ENCODE assay signal across 23 mouse cellular contexts in genomic region chr13:111520456-111520855, GRCm38 (mm10). TPM values are rescaled to one million over a fixed set of nuclear protein-coding genes. Genes with fewer than 3 reads are reported as not detected.
DNase-seq lines count a peak whose midpoint lies in the region; ATAC-seq and TF ChIP-seq lines count a peak whose summit lies in the region.
"Had no signal": no experiment of that assay in that cellular context is flagged by ENCODE, and none has a peak within 500 bp of the region (broad histone marks: within the 10 kb centered on the region; RNA-seq: fewer than 3 reads in every experiment).

No protein-coding gene starts in this region.

- H3K27ac ChIP-seq in lung, postnatal 0 days (ENCODE audit: low read length), result peak overlapping the region; percentile 51; the same call in 1 of the 2 replicates
- no peak overlapping the region for H3K27ac ChIP-seq in intestine, embryonic 15.5 days
- peak overlapping the region; percentile 28; the same call in 1 of the 2 replicates for H3K27ac ChIP-seq in small intestine, adult 2 months (ENCODE audit: insufficient read depth, low read depth, low read length)
- H3K27ac ChIP-seq in stomach, postnatal 0 days (replicated peaks), result no peak overlapping the region
- H3K27ac ChIP-seq: embryonic facial prominence, embryonic 12.5 days; forebrain, embryonic 15.5 days; heart, embryonic 10.5 days; heart, embryonic 15.5 days; hindbrain, embryonic 10.5 days; hindbrain, embryonic 14.5 days had no signal

- intact Hi-C loops in gastrocnemius, postnatal 14 days (cut with DNase I; ENCODE audit: low total_unique reads), result no loop called here
- intact Hi-C loops in heart, postnatal 10 days (cut with DNase I), result no loop called here

- peak; percentile 60; the same call in 1 of the 2 replicates for TF ChIP-seq EP300 in lung, postnatal 0 days (IDR thresholded peaks at IDR 0.05)
- TF ChIP-seq EP300 in stomach, postnatal 0 days (optimal IDR thresholded peaks at IDR 0.05), result no peak

- no peaks in the 10 kb centered on the region for H3K9me3 ChIP-seq in lung, postnatal 0 days (ENCODE audit: low read length)
- no peaks in the 10 kb centered on the region for H3K9me3 ChIP-seq in intestine, embryonic 15.5 days
- H3K9me3 ChIP-seq in stomach, postnatal 0 days (ENCODE audit: control insufficient read depth, low read length), result no peaks in the 10 kb centered on the region
- H3K9me3 ChIP-seq: embryonic facial prominence, embryonic 12.5 days; forebrain, embryonic 15.5 days; heart, embryonic 10.5 days; heart, embryonic 15.5 days; hindbrain, embryonic 10.5 days had no signal

- no peak overlapping the region for H3K4me2 ChIP-seq in lung, postnatal 0 days (replicated peaks; ENCODE audit: low read depth, low read length)
- H3K4me2 ChIP-seq in intestine, embryonic 15.5 days (replicated peaks), result no peak overlapping the region
- H3K4me2 ChIP-seq in stomach, postnatal 0 days (replicated peaks; ENCODE audit: low read depth), result no peak overlapping the region
- H3K4me2 ChIP-seq: embryonic facial prominence, embryonic 12.5 days; forebrain, embryonic 15.5 days; heart, embryonic 15.5 days; hindbrain, embryonic 14.5 days had no signal

- 17% methylated on average over 4 of the region's 4 CpGs for WGBS in lung, postnatal 0 days
- WGBS in lung, adult 2 months, result 36% methylated on average over 4 of the region's 4 CpGs
- 29% methylated on average over 4 of the region's 4 CpGs for WGBS in intestine, embryonic 15.5 days
- 13% methylated on average over 4 of the region's 4 CpGs for WGBS in small intestine, adult 2 months
- WGBS in stomach, postnatal 0 days, result 26% methylated on average over 4 of the region's 4 CpGs

- no peaks in the 10 kb centered on the region for H3K36me3 ChIP-seq in lung, postnatal 0 days (ENCODE audit: insufficient read depth, low read length)
- no peaks in the 10 kb centered on the region for H3K36me3 ChIP-seq in intestine, embryonic 15.5 days
- H3K36me3 ChIP-seq in small intestine, adult 2 months (ENCODE audit: control insufficient read depth, insufficient read depth, low read length), result no peaks in the 10 kb centered on the region
- no peaks in the 10 kb centered on the region for H3K36me3 ChIP-seq in stomach, postnatal 0 days (ENCODE audit: control insufficient read depth, insufficient read depth, low read length)
- H3K36me3 ChIP-seq: embryonic facial prominence, embryonic 12.5 days; forebrain, embryonic 15.5 days; heart, embryonic 10.5 days; heart, embryonic 15.5 days; hindbrain, embryonic 10.5 days had no signal

- peak; percentile 85 for DNase-seq in lung, postnatal 0 days (ENCODE audit: low spot score)
- no peak for DNase-seq in lung, adult 2 months
- DNase-seq in stomach, postnatal 0 days (ENCODE audit: low spot score), result peak; percentile 27
- no peak for DNase-seq in gastrocnemius, postnatal 14 days
- no peak for DNase-seq in heart, postnatal 10 days
- DNase-seq: adrenal gland, adult 2 months; adrenal gland, postnatal 25 days; cerebellum, adult 2 months; heart, adult 18-20 months had no signal

- H3K4me1 ChIP-seq in lung, postnatal 0 days (ENCODE audit: insufficient read depth, low read depth, low read length), result peaks cover 5% of the 10 kb centered on the region; the same call in 1 of the 2 replicates
- H3K4me1 ChIP-seq in lung, adult 2 months (ENCODE audit: control insufficient read depth, insufficient read depth, low read length), result no peaks in the 10 kb centered on the region
- H3K4me1 ChIP-seq in intestine, embryonic 15.5 days (replicated peaks), result no peaks in the 10 kb centered on the region; the same call in 1 of the 2 replicates
- peaks cover 7% of the 10 kb centered on the region for H3K4me1 ChIP-seq in small intestine, adult 2 months (ENCODE audit: control insufficient read depth, insufficient read depth, insufficient read length, low read length)
- H3K4me1 ChIP-seq in stomach, postnatal 0 days (replicated peaks; ENCODE audit: control insufficient read depth, insufficient read depth), result no peaks in the 10 kb centered on the region
- H3K4me1 ChIP-seq: embryonic facial prominence, embryonic 12.5 days; forebrain, embryonic 15.5 days; hindbrain, embryonic 10.5 days had no signal

- TF ChIP-seq POLR2A in lung, adult 2 months (IDR thresholded peaks at IDR 0.05; ENCODE audit: borderline replicate concordance, extremely low read depth, low read depth, low read length), result no peak
- no peak for TF ChIP-seq POLR2A in small intestine, adult 2 months (IDR thresholded peaks at IDR 0.05; ENCODE audit: low read depth, low read length)

- no peak overlapping the region for H3K4me3 ChIP-seq in lung, postnatal 0 days (ENCODE audit: low read depth, low read length)
- no peak overlapping the region for H3K4me3 ChIP-seq in lung, adult 2 months (replicated peaks; ENCODE audit: extremely low read depth, low read depth, low read length)
- no peak overlapping the region for H3K4me3 ChIP-seq in intestine, embryonic 15.5 days (replicated peaks)
- no peak overlapping the region for H3K4me3 ChIP-seq in small intestine, adult 2 months (ENCODE audit: low read depth, low read length)
- H3K4me3 ChIP-seq in stomach, postnatal 0 days (ENCODE audit: low read depth, low read length), result no peak overlapping the region
- H3K4me3 ChIP-seq: embryonic facial prominence, embryonic 12.5 days; forebrain, embryonic 15.5 days; heart, embryonic 10.5 days; heart, embryonic 15.5 days; hindbrain, embryonic 10.5 days had no signal

- no peaks in the 10 kb centered on the region for H3K27me3 ChIP-seq in lung, postnatal 0 days (replicated peaks; ENCODE audit: insufficient read depth, low read length)
- H3K27me3 ChIP-seq in intestine, embryonic 15.5 days (replicated peaks), result no peaks in the 10 kb centered on the region
- H3K27me3 ChIP-seq in small intestine, adult 2 months (ENCODE audit: control insufficient read depth, insufficient read depth, low read length), result no peaks in the 10 kb centered on the region
- no peaks in the 10 kb centered on the region for H3K27me3 ChIP-seq in stomach, postnatal 0 days (ENCODE audit: control insufficient read depth, insufficient read depth, low read length)
- H3K27me3 ChIP-seq: CH12.LX; embryonic facial prominence, embryonic 12.5 days; forebrain, embryonic 15.5 days; heart, embryonic 15.5 days had no signal

- no peak overlapping the region for H3K9ac ChIP-seq in lung, postnatal 0 days (replicated peaks; ENCODE audit: low read depth)
- no peak overlapping the region for H3K9ac ChIP-seq in intestine, embryonic 15.5 days
- no peak overlapping the region for H3K9ac ChIP-seq in stomach, postnatal 0 days (ENCODE audit: low read length)
- H3K9ac ChIP-seq: embryonic facial prominence, embryonic 12.5 days; forebrain, embryonic 15.5 days; heart, embryonic 15.5 days; hindbrain, embryonic 14.5 days had no signal

- ATAC-seq in lung, postnatal 0 days, result peak; percentile 84
- peak; percentile 66 for ATAC-seq in intestine, embryonic 15.5 days
- peak; percentile 90 for ATAC-seq in stomach, postnatal 0 days (ENCODE audit: low FRiP score, low TSS enrichment)
- ATAC-seq: forebrain, embryonic 15.5 days; Patski had no signal

- no peak for TF ChIP-seq CTCF in lung, postnatal 0 days (IDR thresholded peaks at IDR 0.05)
- TF ChIP-seq CTCF in lung, adult 2 months (IDR thresholded peaks at IDR 0.05; ENCODE audit: insufficient read depth, low read length), result no peak
- TF ChIP-seq CTCF in small intestine, adult 2 months (IDR thresholded peaks at IDR 0.05; ENCODE audit: extremely low read depth, insufficient read length, insufficient replicate concordance, low read depth, low read length), result no peak
- TF ChIP-seq CTCF in stomach, postnatal 0 days (IDR thresholded peaks at IDR 0.05; ENCODE audit: low read depth), result no peak

RNA-seq across cellular contexts. Expression of gene Gm49496, which starts 29.3 kb away (rescaled TPM):
- polyA plus RNA-seq in lung, postnatal 0 days (2015; fragmentation: Nextera tagmentation; extraction: Ambion mirVana), result not detected in 2 replicates
- polyA plus RNA-seq in lung, adult 2 months (2012; rRNA removed), result not detected in 2 replicates
- not detected in 2 replicates for polyA plus RNA-seq in intestine, embryonic 15.5 days (2015; fragmentation: Nextera tagmentation; extraction: Ambion mirVana)
- polyA plus RNA-seq in small intestine, adult 2 months (2012; rRNA removed), result not detected in 2 replicates
- not detected in 2 replicates for polyA plus RNA-seq in stomach, postnatal 0 days (2015; fragmentation: Nextera tagmentation; extraction: Ambion mirVana)
- total RNA-seq in gastrocnemius, postnatal 14 days (2021), result under 1 TPM in 1 of 2 experiments, not detected in 1; 0.39 TPM
- not detected for total RNA-seq in heart, postnatal 10 days (2021)
- total RNA-seq: adrenal gland, adult 2 months; adrenal gland, postnatal 25 days; CH12.LX; gastrocnemius, adult 8-10 months; gastrocnemius, postnatal 4 days; heart, adult 18-20 months; heart, postnatal 25 days had no signal
- polyA plus RNA-seq: adrenal gland, adult 2 months; cerebellum, adult 2 months; embryonic facial prominence, embryonic 12.5 days; forebrain, embryonic 11.5 days; forebrain, embryonic 15.5 days; heart, embryonic 10.5 days; heart, embryonic 15.5 days; hindbrain, embryonic 10.5 days; hindbrain, embryonic 14.5 days had no signal

RNA-seq across cellular contexts. Expression of gene Gpbp1, which starts 30.5 kb away (rescaled TPM):
- 44.1 and 55.1 TPM in 2 replicates for polyA plus RNA-seq in lung, postnatal 0 days (2015; fragmentation: Nextera tagmentation; extraction: Ambion mirVana)
- polyA plus RNA-seq in lung, adult 2 months (2012; rRNA removed), result 1.7 and 3.9 TPM in 2 replicates
- polyA plus RNA-seq in intestine, embryonic 15.5 days (2015; fragmentation: Nextera tagmentation; extraction: Ambion mirVana), result 67.8 and 80.3 TPM in 2 replicates
- 0.22 and 0.34 TPM in 2 replicates for polyA plus RNA-seq in small intestine, adult 2 months (2012; rRNA removed)
- 33.5 and 35.9 TPM in 2 replicates for polyA plus RNA-seq in stomach, postnatal 0 days (2015; fragmentation: Nextera tagmentation; extraction: Ambion mirVana)
- 10 to 100 TPM; 40.8 to 41.1 TPM for total RNA-seq in gastrocnemius, postnatal 14 days (2021)
- 10 to 100 TPM; 50.0 to 50.2 TPM for total RNA-seq in heart, postnatal 10 days (2021)

Comparison
In these comparisons a context has a peak if more than half of its experiments do, and no peak if none do; other contexts are left out.
1. DNase-seq: peak in lung, postnatal 0 days (single experiment) and stomach, postnatal 0 days (single experiment); none in lung, adult 2 months (single experiment), gastrocnemius, postnatal 14 days (single experiment) and heart, postnatal 10 days (0 of 2).
2. H3K27ac ChIP-seq: peak in lung, postnatal 0 days (single experiment) and small intestine, adult 2 months (single experiment); none in intestine, embryonic 15.5 days (single experiment) and stomach, postnatal 0 days (single experiment).
3. Peak in every context shown above with its lines, with median percentiles within 50 percentile points of each other: ATAC-seq.